Mouse (Mus musculus): Measurements from ENCODE around the gene Ccser2.

Ccser2 gene

GRCm38 (mm10) chr14:36866966-36867700 lies 101.4 kb downstream of the Ccser2 start:
- peak; percentile 71 to 74 for DNase-seq

- peak; percentile 96 for DNase-seq
These were observed 104.6 kb downstream of the Ccser2 start for GRCm38 (mm10) chr14:36863877-36864489.

GRCm38 (mm10) chr14:36862387-36862786 lies 106.2 kb downstream of the Ccser2 start:
- peak; percentile 68 to 72 for DNase-seq

- DNase-seq = no peak
These were observed 109.6 kb downstream of the Ccser2 start for GRCm38 (mm10) chr14:36858932-36859331.

- no peak for DNase-seq
These were observed 115.6 kb downstream of the Ccser2 start for GRCm38 (mm10) chr14:36852972-36853371.

GRCm38 (mm10) chr14:36848860-36849259 lies 119.7 kb downstream of the Ccser2 start:
- no peak for DNase-seq
